Comparison of ENCODE assay signal across 8 mouse cellular contexts in the genomic region with DNA sequence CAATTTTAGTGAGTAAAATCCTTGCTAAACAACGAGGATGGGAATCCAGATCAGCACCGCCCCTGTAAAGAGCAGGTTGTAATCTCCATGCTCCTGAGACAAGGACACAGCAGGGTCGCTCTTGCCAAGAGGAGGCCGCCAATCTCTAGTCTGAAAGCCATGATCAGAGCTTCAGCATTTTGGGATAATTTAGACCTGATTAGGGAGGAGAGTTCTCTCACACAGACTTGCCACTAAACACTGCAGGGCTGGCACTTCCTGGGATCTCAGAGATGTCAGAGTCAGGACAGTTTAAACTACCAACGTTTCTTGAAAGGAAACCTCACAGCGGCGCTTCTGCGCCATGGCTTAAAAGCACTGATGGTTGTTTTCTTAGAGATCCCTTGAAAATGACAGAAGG. TPM values are rescaled to one million over a fixed set of nuclear protein-coding genes. Genes with fewer than 3 reads are reported as not detected.
DNase-seq lines count a peak whose midpoint lies in the region; ATAC-seq and TF ChIP-seq lines count a peak whose summit lies in the region.

No protein-coding gene starts in this region.

- intact Hi-C loops in heart, postnatal 14 days (cut with DNase I): no loop called here

- H3K4me3 ChIP-seq in forebrain, postnatal 0 days (ENCODE audit: low read depth, low read length): no peak overlapping the region
- no peak overlapping the region for H3K4me3 ChIP-seq in liver, embryonic 11.5 days (ENCODE audit: low read depth, low read length)

- no peaks in the 10 kb centered on the region for H3K9me3 ChIP-seq in forebrain, postnatal 0 days (ENCODE audit: low read length)
- H3K9me3 ChIP-seq in liver, embryonic 11.5 days (ENCODE audit: control insufficient read depth, low read length): no peaks in the 10 kb centered on the region

- TF ChIP-seq CTCF in forebrain, postnatal 0 days (IDR thresholded peaks at IDR 0.05; ENCODE audit: low read depth): no peak

- H3K4me1 ChIP-seq in forebrain, postnatal 0 days (ENCODE audit: insufficient read depth): peaks cover 23% of the 10 kb centered on the region
- H3K4me1 ChIP-seq in liver, embryonic 11.5 days (replicated peaks; ENCODE audit: control insufficient read depth, insufficient read depth, low read length): peaks cover 34% of the 10 kb centered on the region

- H3K9ac ChIP-seq in forebrain, postnatal 0 days: peak overlapping the region; percentile 14; the same call in 1 of the 2 replicates
- H3K9ac ChIP-seq in liver, embryonic 11.5 days (ENCODE audit: low read depth, low read length): no peak overlapping the region

- peak; percentile 60 for ATAC-seq in forebrain, postnatal 0 days
- ATAC-seq in liver, embryonic 11.5 days (replicated peaks; ENCODE audit: low FRiP score): no peak

- no peak overlapping the region for H3K4me2 ChIP-seq in forebrain, postnatal 0 days (ENCODE audit: low read depth)
- no peak overlapping the region for H3K4me2 ChIP-seq in liver, embryonic 11.5 days

- peaks cover 15% of the 10 kb centered on the region for H3K36me3 ChIP-seq in forebrain, postnatal 0 days (ENCODE audit: insufficient read depth)
- peaks cover 22% of the 10 kb centered on the region for H3K36me3 ChIP-seq in liver, embryonic 11.5 days (ENCODE audit: control insufficient read depth, insufficient read depth, low read length)

- 18% methylated on average over 8 of the region's 8 CpGs for WGBS in forebrain, postnatal 0 days
- 67% methylated on average over 8 of the region's 8 CpGs for WGBS in liver, embryonic 11.5 days

- peak overlapping the region; percentile 86 for H3K27ac ChIP-seq in forebrain, postnatal 0 days (ENCODE audit: low read depth, low read length)
- peak overlapping the region; percentile 25; the same call in 1 of the 2 replicates for H3K27ac ChIP-seq in liver, embryonic 11.5 days (ENCODE audit: low read depth, low read length)

- peak; percentile 91 for DNase-seq in heart, adult 11 months
- no peak for DNase-seq in heart, postnatal 14 days
- peak; percentile 65 for DNase-seq in brain, adult 2 months (ENCODE audit: low read depth, low spot score)
- DNase-seq in forebrain, postnatal 0 days: peak; percentile 59
- DNase-seq in liver, embryonic 11.5 days (ENCODE audit: low spot score): no peak
- no peak for DNase-seq in adipocyte (ENCODE audit: low spot score)
- no peak for DNase-seq in spleen, adult 18-20 months
- DNase-seq in urinary bladder, adult 2 months (ENCODE audit: low spot score): no peak

- no peaks in the 10 kb centered on the region for H3K27me3 ChIP-seq in forebrain, postnatal 0 days (ENCODE audit: insufficient read depth, low read length)
- H3K27me3 ChIP-seq in liver, embryonic 11.5 days (replicated peaks; ENCODE audit: control insufficient read depth, insufficient read depth, low read length): no peaks in the 10 kb centered on the region

RNA-seq across cellular contexts. Expression of gene Zmynd8, which starts 32.4 kb away (rescaled TPM):
- total RNA-seq in heart, postnatal 14 days (2021): 10 to 100 TPM; 52.0 to 52.5 TPM
- total RNA-seq in forebrain, postnatal 0 days (2014; rRNA removed): 51.4 and 63.5 TPM in 2 replicates
- 37.7 and 45.7 TPM in 2 replicates for polyA plus RNA-seq in forebrain, postnatal 0 days (2015; fragmentation: Nextera tagmentation; extraction: Ambion mirVana)
- polyA plus RNA-seq in liver, embryonic 11.5 days (2014; fragmentation: Nextera tagmentation; extraction: Ambion mirVana): 49.1 and 55.8 TPM in 2 replicates
- polyA plus RNA-seq in urinary bladder, adult 2 months (2012; rRNA removed): 35.3 and 46.7 TPM in 2 replicates

Comparison
In these comparisons a context has a peak if more than half of its experiments do, and no peak if none do; other contexts are left out.
1. DNase-seq: peak in heart, adult 11 months (single experiment), brain, adult 2 months (single experiment) and forebrain, postnatal 0 days (single experiment); none in heart, postnatal 14 days (0 of 2), liver, embryonic 11.5 days (single experiment), adipocyte (single experiment), spleen, adult 18-20 months (0 of 2) and urinary bladder, adult 2 months (single experiment).